Mouse (Mus musculus): ENCODE data around the gene Rbm43. TPM values are rescaled to one million over a fixed set of nuclear protein-coding genes. Genes with fewer than 3 reads are reported as not detected.
A peak's percentile ranks its signal among the peaks of the same experiment; 100 is the strongest.

Rbm43 gene
- 10 to 100 TPM; 17.8 to 18.2 TPM for total RNA-seq (2021)

DNA sequence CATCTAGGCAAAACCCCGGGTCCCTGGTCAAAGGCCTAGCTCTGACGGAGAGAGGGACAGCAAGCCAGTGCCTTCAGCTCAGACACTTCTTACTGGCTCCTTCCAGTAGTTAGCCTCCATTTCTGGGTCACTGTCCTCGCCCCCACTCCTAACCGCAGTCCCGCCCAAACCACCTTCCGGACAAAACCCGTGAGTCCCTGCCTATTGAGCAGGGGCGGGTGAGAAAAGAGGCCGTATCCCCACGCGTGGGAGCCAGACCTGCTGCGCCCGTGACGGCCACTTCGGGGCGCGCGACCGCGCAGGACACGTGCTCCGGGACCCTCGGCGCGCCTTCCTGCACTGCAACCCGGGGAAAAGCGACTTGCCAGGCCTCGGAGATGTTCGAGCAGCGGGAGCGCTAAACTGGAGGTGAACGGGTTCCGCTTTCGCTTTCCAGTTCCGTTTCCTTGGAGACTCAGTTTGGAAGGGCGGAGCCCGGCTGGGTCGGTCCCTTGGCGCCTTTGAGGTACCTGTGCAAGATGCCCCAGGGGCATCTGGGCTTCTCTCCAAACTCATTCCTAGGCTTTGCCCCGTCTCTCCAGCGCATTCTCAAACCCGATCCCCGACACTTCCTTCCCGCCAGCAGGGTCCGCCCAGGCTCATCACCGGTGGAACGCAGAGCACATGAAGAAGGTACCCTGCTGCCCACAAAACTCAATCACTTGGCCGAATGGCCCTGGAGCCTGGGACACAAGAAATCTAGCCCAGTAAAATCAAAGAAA, at the start of gene Rbm43:
Gene Rbm43 (minus strand): TSS at position 590 of the 761 bp plus-strand sequence.
- intact Hi-C loops (cut with DNase I): loop anchor here (5.0 kb wide), 1 partner anchor 138 kb away; the partner anchor contains the start of gene Rif1

DNA sequence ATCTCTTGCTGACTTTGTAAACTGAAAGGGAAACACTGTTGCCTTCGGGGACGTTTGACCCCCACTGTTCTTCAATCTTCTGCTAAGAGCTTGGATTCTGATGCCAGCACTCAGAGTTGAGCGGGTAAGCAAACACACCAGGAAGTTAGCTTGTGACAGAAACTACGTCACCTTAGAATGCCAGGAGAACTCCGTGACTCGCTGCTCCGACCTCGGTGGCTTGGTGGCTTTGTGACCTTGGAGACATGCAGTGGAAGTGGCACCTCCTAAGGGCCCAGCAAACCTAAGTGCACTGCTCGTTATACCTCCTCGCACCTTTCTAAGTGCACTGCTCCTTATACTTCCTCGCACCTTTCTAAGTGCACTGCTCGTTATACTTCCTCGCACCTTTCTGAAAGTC, 47.3 kb upstream of the Rbm43 start:
- no peak for DNase-seq (ENCODE audit: extremely low spot score in 1 of 2, low spot score in 2 of 2)
- intact Hi-C loops (cut with DNase I): no loop called here

More for the DNA sequence above, at the start of gene Rbm43:
- peak; percentile 66 to 84 for DNase-seq (ENCODE audit: extremely low spot score in 1 of 2, low spot score in 2 of 2)

DNA sequence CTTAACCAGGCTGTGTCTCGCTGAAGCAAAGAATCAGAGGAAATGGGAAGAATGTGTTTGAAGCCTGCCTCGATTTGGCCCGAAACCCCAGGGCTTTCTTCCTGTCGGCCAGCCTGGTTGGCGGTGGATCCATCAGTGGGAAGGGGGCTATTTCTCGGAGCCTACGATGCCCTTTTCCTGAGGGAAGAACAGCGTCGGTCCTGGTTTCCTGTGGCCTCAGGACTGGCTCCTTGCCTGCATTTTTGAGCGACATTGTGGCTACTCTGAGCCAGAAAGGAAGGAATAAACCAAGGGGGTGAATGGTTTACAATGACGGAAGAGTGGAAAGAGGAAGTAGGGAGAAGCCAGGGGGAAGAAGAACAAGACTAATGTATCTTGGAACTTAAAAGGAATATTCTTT, 46.7 kb upstream of the Rbm43 start:
- intact Hi-C loops (cut with DNase I): no loop called here
- DNase-seq (ENCODE audit: extremely low spot score in 1 of 2, low spot score in 2 of 2): peak in 1 of 2 experiments; percentile 40

DNA sequence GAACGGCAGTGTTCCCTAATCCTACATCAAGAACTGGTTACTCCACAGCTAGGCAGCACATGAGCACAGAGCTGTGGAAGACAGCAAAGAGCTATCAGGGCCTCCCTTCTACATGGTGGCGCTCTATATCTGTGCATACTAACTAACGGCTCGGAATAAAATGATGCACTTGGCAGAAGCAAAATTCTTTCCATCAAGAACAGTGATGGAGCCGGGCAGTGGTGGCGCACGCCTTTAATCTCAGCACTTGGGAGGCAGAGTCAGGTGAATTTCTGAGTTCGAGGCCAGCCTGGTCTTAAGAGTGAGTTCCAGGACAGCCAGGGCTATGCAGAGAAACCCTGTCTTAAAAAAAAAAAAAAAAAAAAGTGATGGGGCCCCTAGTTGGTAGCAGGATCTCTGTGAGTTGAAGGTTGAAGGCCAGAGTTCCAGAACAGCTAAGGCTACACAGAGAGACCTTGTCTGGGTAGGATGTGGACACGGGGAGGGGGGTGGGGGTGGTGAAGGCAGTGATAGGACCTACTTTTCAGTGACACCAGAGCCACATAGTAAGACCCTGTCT, 38.5 kb upstream of the Rbm43 start, which contains the start of gene Nmi:
Gene Nmi (minus strand): TSS at position 85 of the 559 bp plus-strand sequence.
- intact Hi-C loops (cut with DNase I): loop anchor here (5.0 kb wide), 1 partner anchor 99 kb away; the partner anchor contains the start of gene Rif1
- DNase-seq (ENCODE audit: extremely low spot score in 1 of 2, low spot score in 2 of 2): no peak

DNA sequence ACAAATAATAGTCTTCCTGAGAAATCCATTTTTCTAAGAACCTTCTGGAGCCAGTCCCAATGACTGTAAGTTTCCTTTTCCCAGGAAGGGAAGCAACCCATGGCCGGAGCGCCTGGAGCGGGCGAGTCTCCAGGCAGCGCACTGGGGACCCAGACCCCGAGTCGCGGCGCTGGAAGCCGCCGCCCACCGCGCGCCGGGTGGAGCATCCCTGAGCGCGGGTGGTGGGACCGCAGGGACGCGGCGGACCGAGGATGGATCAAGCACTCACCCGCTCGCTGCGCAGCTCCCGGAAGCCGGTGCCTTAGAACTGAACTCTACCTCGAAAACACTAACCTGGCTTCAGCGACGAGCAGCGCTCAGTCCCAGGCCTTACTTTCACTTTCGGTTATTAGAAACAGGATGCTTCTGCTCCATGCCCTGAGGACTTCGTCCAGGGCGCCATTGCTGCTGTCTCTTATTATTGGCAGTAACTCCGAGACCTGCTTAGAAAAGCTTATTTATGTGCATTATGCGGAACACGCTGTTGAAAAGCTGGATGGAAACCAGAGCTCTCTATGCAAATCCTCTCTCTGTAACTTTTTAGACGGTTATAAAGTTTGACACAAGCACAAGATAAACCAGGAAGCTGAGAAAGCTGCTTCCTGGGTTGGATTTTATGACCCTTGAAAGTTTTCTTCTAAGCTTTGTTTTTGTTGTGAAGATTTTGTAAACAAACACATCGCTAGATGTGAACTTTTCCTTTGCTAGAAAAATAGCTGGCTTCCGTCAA, 37.9 kb upstream of the Rbm43 start:
- intact Hi-C loops (cut with DNase I): loop anchor here (5.0 kb wide), 1 partner anchor 99 kb away; the partner anchor contains the start of gene Rif1
- DNase-seq (ENCODE audit: extremely low spot score in 1 of 2, low spot score in 2 of 2): peak in 1 of 2 experiments; percentile 60

DNA sequence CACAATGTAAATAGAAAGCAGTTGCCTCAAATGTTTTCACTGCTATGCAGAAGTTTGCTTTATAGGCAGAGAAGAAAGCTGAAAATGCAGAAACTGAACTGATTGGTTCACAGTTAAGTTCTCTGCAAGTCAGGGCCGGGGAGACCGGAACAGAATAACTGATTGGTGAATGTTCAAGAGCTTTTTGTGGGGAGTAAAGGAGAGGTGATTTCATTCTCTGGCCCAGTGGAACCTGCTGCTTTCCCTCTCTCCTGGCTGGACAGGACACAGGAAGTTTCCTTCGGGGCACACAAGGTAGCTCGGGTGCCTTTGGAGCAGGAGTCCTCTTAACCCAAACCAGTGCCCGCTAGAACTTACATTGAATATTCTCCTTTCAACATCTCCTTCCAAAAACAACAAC, 37.2 kb upstream of the Rbm43 start:
- intact Hi-C loops (cut with DNase I): loop anchor here (5.0 kb wide), 1 partner anchor 100 kb away; the partner anchor contains the start of gene Rif1

DNA sequence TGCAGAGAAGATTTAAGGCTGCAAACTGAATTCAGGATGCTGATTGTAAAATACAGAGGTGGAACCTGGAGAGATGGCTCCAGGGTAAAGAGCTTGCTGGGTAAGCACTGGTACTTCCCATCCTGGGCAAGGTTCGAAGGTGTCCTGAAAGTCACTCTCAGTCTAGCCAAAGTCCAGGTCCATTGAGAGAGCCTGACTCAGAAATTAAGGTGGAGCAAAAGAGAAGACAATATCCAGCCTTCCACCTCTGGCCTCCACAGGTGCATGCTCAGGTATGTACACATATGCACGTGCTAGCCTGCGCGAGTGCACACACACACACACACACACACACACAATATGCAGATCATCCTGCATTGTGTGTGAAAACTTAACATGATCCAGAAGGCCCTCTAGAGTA, 35.9 kb upstream of the Rbm43 start:
- intact Hi-C loops (cut with DNase I): loop anchor here (5.0 kb wide), 1 partner anchor 101 kb away; the partner anchor contains the start of gene Rif1
- no peak for DNase-seq (ENCODE audit: extremely low spot score in 1 of 2, low spot score in 2 of 2)

More for the DNA sequence above, 37.2 kb upstream of the Rbm43 start:
- DNase-seq (ENCODE audit: extremely low spot score in 1 of 2, low spot score in 2 of 2): no peak

DNA sequence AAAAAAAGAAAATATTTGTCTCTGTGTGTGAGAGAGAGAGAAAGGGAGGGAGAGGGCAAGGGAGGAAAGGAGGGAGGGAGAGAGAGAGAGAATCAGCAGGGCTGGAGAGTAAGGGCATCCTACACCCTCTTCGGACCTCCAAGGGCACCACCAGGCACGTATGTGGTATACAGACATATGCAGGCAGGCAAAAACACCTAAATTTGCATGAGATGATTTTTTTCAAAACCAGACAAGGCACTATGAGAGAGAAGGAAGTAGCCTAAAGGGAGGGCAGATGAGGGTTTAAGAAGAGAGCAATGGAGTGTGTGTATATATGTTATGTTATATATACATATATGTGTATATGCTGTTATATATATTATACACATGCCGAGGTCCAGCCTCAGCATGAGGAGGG, 32.3 kb upstream of the Rbm43 start:
- DNase-seq (ENCODE audit: extremely low spot score in 1 of 2, low spot score in 2 of 2): no peak
- intact Hi-C loops (cut with DNase I): no loop called here

DNA sequence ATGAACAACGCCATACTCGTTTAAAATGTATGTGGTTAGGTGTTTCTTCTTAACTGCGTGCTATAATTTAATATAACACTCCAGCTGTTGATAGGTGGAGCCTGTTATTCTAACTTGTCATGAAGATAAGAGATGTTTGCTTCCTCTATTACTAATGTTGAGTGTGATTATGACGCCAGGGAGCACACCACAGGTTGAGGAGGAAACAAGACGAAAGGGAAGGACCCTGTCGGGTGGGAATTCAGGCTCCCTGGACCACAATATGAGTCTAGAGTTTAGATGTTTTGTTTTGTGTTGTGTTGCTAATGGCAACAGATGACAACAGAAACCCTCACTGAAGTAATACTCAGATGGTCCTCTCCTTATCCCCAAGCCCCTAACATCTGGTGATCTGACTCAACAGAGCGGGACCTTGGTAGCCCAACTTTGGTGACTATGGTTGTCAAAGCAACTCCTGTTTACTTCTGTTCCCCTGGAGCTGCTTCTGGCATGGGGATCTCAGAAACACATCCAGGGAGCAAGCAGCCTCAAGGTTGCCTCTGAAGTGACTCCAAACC, 18.8 kb upstream of the Rbm43 start:
- intact Hi-C loops (cut with DNase I): no loop called here
- DNase-seq (ENCODE audit: extremely low spot score in 1 of 2, low spot score in 2 of 2): no peak

DNA sequence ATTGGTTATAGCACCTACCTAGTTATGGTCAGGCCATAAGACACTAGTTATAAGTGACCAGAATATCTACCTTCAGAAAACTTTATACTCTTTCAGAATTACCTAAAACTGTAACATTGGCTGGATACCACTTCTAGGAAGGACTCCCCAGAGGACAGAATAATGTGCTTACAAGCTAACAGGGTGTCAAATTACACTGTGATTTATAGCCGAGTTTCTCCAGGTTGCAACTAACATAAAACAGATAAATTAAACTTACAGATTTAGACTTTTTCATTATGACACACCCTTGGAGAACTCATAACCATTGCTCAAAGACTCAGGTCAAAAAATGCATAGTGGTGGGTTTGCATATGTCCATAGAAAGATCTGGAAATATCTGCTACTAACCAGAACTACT, 15.9 kb upstream of the Rbm43 start:
- DNase-seq (ENCODE audit: extremely low spot score in 1 of 2, low spot score in 2 of 2): no peak
- intact Hi-C loops (cut with DNase I): no loop called here

DNA sequence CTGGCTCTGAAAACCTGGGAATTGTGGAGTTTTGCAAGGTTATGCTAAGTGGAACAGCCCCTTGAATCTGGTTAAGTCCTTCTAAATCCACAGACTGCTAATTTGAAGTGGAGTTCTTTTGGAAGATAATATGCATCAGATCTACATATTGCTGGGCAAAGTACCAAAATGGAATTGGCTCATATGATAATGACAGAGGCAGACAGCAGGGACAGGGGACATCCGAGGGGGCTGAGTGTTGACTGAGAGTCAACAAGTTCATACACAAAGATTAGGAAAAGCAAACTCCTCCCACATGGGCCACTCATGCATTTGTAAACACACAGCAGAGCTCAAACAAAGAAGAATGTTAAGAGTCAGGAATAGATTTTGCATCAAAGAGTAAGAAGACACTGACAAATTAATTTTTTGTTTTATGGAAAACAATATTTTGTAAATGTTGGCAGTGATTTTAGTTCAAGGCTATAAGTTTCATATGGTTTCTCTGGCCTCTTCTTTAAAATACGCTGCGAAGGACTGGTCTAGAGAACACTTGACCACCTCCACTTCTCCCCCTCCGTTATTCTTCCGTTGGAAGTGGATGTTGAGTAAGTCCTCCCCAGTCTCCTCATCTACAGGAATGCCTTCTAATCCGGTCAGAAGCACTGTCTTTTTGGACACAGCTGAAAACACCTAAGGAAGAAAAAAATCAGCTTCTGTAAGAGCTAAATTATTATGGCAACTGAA, 13.3 kb upstream of the Rbm43 start:
- intact Hi-C loops (cut with DNase I): no loop called here
- DNase-seq (ENCODE audit: extremely low spot score in 1 of 2, low spot score in 2 of 2): no peak

DNA sequence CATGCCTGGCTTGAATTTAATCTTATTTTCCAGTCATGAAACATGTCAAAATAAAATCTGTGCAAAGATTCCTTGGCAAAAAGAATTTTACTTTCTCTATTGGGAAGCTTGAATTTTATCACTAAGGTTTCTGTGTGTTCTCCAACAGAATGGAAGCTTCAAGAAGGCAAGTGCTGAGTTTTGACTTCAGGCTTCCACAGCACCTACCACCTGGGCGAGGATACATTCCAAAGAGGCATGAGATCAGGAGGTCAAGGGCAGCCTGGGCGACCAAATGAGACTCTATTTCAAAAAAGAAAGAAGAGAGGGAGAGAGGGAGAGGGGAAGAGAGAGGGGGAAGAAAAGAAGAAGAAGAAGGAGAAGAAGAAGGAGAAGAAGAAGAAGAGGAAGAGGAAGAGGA, 10.8 kb upstream of the Rbm43 start:
- no peak for DNase-seq (ENCODE audit: extremely low spot score in 1 of 2, low spot score in 2 of 2)
- intact Hi-C loops (cut with DNase I): no loop called here

DNA sequence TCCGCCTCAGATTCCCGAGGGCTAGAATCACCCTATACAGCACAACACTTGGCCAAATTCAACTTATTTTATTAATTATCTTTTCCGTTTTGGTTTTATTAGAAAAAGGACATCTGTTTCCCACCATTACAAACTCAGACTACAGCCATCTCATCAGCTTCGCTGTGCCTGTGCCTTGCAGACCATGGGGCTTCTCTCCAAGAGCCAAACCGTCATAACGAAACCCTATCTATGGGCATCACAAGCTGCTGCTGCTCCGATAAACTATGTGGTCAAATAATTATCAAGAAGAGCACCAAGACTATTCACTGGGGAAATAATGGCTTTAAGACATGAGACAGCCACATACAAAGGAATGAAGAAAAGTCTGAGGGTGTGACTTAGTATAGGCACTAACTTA, 6.9 kb upstream of the Rbm43 start:
- intact Hi-C loops (cut with DNase I): no loop called here
- no peak for DNase-seq (ENCODE audit: extremely low spot score in 1 of 2, low spot score in 2 of 2)

DNA sequence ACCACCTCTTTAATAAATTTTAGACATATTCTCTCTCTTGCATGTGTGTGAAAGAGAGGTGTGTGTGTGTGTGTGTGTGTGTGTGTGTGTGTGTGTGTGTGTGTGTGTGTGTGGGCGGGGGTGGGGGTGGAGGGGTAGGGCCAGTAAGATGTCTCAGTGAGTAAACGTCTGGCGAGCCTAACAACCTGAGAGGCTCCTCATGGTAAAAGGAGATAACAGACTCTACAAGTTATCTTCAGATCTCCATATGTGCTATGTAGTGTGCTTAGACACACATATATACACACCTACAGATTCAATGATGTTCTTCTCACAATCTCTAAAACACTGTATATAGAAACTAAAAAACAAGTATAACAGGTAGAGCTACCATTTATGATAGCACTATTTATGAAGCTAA, 3.8 kb upstream of the Rbm43 start:
- DNase-seq (ENCODE audit: extremely low spot score in 1 of 2, low spot score in 2 of 2): no peak
- intact Hi-C loops (cut with DNase I): loop anchor here (5.0 kb wide), 1 partner anchor 134 kb away; the partner anchor contains the start of gene Rif1

DNA sequence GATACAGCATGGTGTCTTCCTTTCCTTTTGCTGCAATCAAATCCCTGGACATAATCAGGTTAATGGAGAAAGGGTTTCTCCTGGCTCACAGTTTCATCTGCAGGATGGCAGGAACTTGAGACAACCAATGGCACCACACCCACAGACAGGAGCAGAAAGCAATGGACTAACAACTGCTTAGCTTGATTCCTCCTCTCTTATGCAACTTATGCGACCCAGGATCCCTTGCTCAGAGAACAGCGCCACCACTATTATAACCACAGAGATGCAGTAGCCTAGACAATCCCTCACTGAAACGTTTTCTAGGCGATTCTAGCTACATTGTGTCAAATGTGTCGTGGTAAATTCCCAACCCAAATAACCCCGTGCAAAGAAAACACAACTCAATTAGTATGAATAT, 2.0 kb upstream of the Rbm43 start:
- intact Hi-C loops (cut with DNase I): loop anchor here (5.0 kb wide), 1 partner anchor 135 kb away; the partner anchor contains the start of gene Rif1
- no peak for DNase-seq (ENCODE audit: extremely low spot score in 1 of 2, low spot score in 2 of 2)

DNA sequence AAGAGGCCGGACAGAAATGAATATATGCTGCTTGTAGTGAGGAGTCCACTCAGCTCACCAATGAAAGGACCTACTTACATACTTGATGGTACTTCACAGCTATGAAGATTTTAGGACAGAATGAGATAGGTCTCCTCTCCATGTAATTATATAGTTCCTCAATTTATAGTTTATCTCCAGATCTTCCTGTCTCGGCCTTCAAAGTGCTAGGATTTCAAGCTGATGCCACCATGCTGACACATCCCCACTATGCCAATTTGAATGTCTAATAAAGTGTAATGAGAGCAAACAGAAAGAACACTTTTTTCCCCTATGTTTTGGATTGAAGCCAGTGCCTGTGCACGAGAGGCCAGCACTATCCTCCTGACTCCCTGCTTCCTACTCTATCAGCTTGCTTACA, 1.6 kb upstream of the Rbm43 start:
- intact Hi-C loops (cut with DNase I): loop anchor here (5.0 kb wide), 1 partner anchor 136 kb away; the partner anchor contains the start of gene Rif1
- DNase-seq (ENCODE audit: extremely low spot score in 1 of 2, low spot score in 2 of 2): no peak

DNA sequence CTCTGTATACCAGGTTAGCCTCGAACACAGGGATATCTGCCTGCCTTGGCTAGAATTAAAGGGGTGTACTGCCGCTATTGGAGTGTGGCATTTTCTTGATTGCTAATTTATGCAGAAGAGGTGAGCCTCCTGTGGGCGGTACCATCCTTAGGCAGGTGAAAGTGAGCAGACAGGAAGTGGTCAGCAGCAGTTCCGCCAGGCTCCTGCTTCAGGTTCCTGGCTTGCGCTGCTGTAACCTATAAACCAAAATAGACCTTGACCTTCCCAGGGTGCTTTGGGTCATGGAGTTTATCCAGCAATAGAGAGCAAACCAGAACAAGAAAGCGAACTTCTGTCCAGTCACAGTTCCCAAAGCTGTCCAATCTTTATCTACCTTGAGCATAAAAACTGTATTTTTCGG, 958 bp upstream of the Rbm43 start:
- intact Hi-C loops (cut with DNase I): loop anchor here (5.0 kb wide), 1 partner anchor 136 kb away; the partner anchor contains the start of gene Rif1
- no peak for DNase-seq (ENCODE audit: extremely low spot score in 1 of 2, low spot score in 2 of 2)
